Mouse (Mus musculus): ENCODE measurements around the gene Serinc5. TPM values are rescaled to one million over a fixed set of nuclear protein-coding genes. Genes with fewer than 3 reads are reported as not detected.

Serinc5 gene
- polyA plus RNA-seq, 1 experiment from 2014 or later, result 15.4 TPM

DNA sequence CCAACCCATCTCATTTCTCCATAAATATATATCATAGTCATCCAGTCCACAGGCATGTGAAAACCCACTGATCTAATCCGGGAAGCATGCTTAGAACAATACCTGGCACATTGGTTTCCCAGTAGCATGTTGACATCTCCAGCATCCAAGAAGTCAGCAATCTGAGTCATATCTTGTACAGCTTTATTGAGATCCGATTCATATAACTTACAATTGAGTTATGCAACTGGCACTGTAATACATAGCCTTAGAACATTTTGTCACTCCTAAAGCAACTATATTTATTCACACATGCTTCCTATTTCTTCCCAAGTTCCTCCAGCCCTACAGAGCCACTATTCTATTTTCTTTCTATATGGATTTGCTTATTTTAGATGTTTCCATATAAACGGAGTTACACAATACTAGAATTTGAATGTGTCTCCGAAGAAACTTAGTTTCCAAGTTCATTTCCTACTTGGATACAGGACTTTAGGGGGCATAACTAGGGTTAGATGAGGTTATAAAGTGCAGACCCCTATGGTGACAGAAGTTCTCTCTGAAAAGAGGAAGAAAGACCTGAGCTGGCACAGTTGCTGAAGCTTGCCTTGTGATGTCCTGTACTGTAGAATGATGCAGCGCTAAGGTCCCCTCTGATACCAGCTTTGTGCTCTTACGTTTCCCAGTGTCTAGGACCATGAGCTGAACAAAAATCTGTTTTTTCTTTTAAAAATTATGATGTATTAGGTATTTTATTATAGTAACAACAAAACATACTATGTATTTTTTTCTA lies 57.5 kb downstream of the Serinc5 start:
- ATAC-seq (ENCODE audit: insufficient number of reproducible peaks, low FRiP score), result no peak
- H3K27me3 ChIP-seq (replicated peaks), result no peaks in the 10 kb centered on the region
- 91% methylated on average over 6 of the region's 6 CpGs for WGBS
- no peak overlapping the region for H3K9ac ChIP-seq
- H3K27ac ChIP-seq (ENCODE audit: poor library complexity, severe bottlenecking), result no peak overlapping the region
- H3K4me2 ChIP-seq, result no peak overlapping the region
- H3K9me3 ChIP-seq (replicated peaks), result no peaks in the 10 kb centered on the region
- H3K4me1 ChIP-seq (replicated peaks), result peaks cover 20% of the 10 kb centered on the region
- H3K36me3 ChIP-seq, result 0 out of 2 replicates have a peak, but pooled peaks cover 3% of the 10 kb centered on the region
- no peak overlapping the region for H3K4me3 ChIP-seq

DNA sequence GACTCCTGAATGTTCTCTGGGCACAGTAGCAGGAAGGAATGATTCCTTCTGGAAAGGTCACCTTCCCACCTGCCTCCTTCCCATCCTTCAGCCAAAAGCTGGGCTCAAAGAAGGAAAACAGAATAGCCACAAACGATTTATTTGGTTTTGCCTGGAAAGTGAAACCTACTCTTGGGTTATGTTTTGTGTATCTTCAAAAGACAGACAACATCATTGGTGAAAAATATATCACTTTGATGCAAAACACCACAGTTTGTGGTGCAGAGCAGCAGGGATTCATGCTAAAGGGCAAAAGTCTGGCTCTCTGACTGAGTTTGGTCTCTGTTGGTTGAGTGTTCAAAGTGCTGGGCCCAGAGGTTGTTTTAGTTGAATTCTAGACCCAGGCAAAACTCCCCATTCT lies 60.8 kb downstream of the Serinc5 start:
- ATAC-seq (ENCODE audit: insufficient number of reproducible peaks, low FRiP score), result no peak
- H3K4me2 ChIP-seq, result no peak overlapping the region
- no peaks in the 10 kb centered on the region for H3K9me3 ChIP-seq (replicated peaks)
- no peak overlapping the region for H3K27ac ChIP-seq (ENCODE audit: poor library complexity, severe bottlenecking)
- no peaks in the 10 kb centered on the region for H3K36me3 ChIP-seq
- no peaks in the 10 kb centered on the region for H3K27me3 ChIP-seq (replicated peaks)
- H3K9ac ChIP-seq, result no peak overlapping the region
- peaks cover 22% of the 10 kb centered on the region for H3K4me1 ChIP-seq (replicated peaks)
- 83% methylated on average over 1 of the region's 1 CpGs for WGBS
- no peak overlapping the region for H3K4me3 ChIP-seq

GRCm38 (mm10) chr13:92674676-92675075 lies 63.8 kb downstream of the Serinc5 start:
- Histone ChIP-seq H3K9ac (no peak overlapping the region), H3K4me2 (no peak overlapping the region), H3K9me3 (replicated peaks) (no peaks in the 10 kb centered on the region), H3K27ac (ENCODE audit: poor library complexity, severe bottlenecking) (no peak overlapping the region), H3K4me3 (no peak overlapping the region), H3K4me1 (replicated peaks) (peaks cover 40% of the 10 kb centered on the region), H3K36me3 (no peaks in the 10 kb centered on the region), H3K27me3 (replicated peaks) (no peaks in the 10 kb centered on the region)
- 65% methylated on average over 2 of the region's 2 CpGs for WGBS
- ATAC-seq (ENCODE audit: insufficient number of reproducible peaks, low FRiP score), result no peak

DNA sequence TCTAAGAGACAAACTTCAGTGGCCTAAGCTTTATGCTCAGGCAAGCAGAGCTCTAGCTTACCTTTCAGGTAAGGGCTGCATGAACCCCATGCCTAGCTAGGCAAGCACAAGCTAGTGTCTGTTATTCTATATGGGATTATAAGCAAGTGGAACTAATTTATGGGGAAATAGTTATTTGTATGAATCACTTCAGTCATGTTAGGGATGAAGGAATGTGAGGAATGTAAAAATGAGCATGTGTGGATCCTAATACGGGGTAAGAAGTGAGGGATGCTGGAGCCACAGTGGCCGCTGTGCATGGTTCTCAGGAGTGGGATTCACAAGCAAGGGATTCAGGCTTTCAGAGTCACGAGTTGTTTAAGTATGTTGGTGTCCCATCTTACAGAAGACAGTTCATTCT lies 64.4 kb downstream of the Serinc5 start:
- no peak overlapping the region for H3K4me3 ChIP-seq
- no peaks in the 10 kb centered on the region for H3K27me3 ChIP-seq (replicated peaks)
- no peak overlapping the region for H3K27ac ChIP-seq (ENCODE audit: poor library complexity, severe bottlenecking)
- peaks cover 43% of the 10 kb centered on the region for H3K4me1 ChIP-seq (replicated peaks)
- ATAC-seq (ENCODE audit: insufficient number of reproducible peaks, low FRiP score), result no peak
- H3K9me3 ChIP-seq (replicated peaks), result no peaks in the 10 kb centered on the region
- H3K4me2 ChIP-seq, result no peak overlapping the region
- H3K36me3 ChIP-seq, result no peaks in the 10 kb centered on the region
- 73% methylated on average over 3 of the region's 3 CpGs for WGBS
- H3K9ac ChIP-seq, result no peak overlapping the region

DNA sequence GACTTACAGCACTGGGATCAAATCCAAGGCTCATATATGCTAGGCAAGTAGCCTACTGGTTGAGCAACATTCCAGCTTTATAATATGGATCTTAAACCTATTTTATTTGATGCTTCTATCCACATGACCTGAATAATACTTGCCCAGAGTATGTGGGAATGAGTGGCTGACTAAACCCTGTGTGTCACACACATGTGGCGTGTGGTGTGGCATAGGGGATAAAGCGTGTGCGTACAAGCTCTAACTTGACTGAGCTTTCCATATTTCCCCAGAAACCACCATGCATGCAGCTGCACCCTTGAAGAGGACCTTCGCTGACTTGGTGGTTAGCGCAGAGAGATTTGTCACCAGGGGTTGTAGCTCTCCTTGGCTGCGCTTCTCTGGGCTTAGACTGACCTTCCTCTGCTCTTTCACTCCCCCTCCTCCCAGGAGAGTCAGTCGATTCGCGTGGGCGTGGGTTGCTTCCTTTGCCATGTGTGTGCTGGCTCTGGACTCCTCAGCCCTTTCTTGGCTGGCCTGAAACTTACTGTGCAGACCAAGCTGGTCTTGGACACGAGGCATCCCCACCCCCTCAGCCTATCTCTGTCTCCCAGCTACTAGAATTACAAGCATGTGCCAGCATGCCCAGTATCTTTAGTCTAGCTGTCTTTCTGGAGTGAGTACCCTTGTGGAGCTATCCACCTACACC lies 65.2 kb downstream of the Serinc5 start:
- Histone ChIP-seq H3K27ac (ENCODE audit: poor library complexity, severe bottlenecking) (peak overlapping the region; percentile 22; the same call in 1 of the 2 replicates), H3K9ac (no peak overlapping the region), H3K4me2 (peak overlapping the region; percentile 29), H3K36me3 (no peaks in the 10 kb centered on the region), H3K4me1 (replicated peaks) (peaks cover 43% of the 10 kb centered on the region), H3K27me3 (replicated peaks) (no peaks in the 10 kb centered on the region), H3K4me3 (no peak overlapping the region), H3K9me3 (replicated peaks) (no peaks in the 10 kb centered on the region)
- peak; percentile 65; the same call in 1 of the 2 replicates for ATAC-seq (ENCODE audit: insufficient number of reproducible peaks, low FRiP score)
- WGBS, result 54% methylated on average over 11 of the region's 11 CpGs

DNA sequence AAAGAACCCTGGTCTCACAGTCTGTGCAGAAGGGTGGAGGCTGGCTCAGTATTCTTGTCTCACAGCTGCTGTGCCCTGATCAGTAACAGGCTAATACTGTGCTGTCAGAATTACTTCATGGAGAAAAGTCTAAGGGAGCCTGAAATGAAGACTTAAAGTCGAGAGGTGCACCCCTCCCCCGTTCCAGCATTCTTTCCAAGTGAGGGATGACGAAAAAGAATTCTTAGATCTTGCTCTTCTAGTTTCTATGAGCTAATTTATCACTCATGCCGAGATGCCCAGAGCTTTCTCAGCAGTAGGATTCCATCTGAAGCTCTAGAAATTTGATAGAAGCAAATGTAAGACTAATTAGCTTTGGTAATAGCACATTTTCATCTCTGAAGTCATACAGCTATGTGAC lies 66.8 kb downstream of the Serinc5 start:
- Histone ChIP-seq H3K4me2 (no peak overlapping the region), H3K36me3 (no peaks in the 10 kb centered on the region), H3K27ac (ENCODE audit: poor library complexity, severe bottlenecking) (no peak overlapping the region), H3K4me3 (no peak overlapping the region), H3K4me1 (replicated peaks) (peaks cover 43% of the 10 kb centered on the region), H3K9me3 (replicated peaks) (no peaks in the 10 kb centered on the region), H3K9ac (no peak overlapping the region), H3K27me3 (replicated peaks) (no peaks in the 10 kb centered on the region)
- WGBS, result 57% methylated on average over 4 of the region's 4 CpGs
- ATAC-seq (ENCODE audit: insufficient number of reproducible peaks, low FRiP score), result no peak

DNA sequence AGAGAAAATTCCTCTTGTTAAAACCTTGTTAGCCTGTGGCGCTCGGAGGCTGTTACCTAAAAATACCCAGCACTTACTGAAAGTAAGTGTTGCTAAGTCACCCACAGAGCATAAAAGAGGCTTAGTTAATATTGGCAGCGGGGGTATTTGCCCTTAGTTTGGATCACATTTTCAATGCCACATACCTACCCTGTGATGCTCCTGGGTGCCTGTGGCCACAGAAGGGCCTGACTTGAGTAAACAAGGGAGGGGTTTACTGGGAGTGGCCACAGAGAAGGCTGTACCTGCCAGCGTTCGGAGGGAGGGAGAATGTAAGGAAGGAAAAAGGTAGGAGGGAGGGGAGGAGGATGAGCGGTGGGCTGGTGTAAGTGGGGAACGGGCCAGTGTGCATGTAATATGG lies 68.8 kb downstream of the Serinc5 start:
- no peaks in the 10 kb centered on the region for H3K36me3 ChIP-seq
- no peak overlapping the region for H3K9ac ChIP-seq
- no peaks in the 10 kb centered on the region for H3K27me3 ChIP-seq (replicated peaks)
- no peak overlapping the region for H3K4me2 ChIP-seq
- H3K4me1 ChIP-seq (replicated peaks), result peaks cover 43% of the 10 kb centered on the region
- H3K4me3 ChIP-seq, result no peak overlapping the region
- no peaks in the 10 kb centered on the region for H3K9me3 ChIP-seq (replicated peaks)
- 77% methylated on average over 7 of the region's 7 CpGs for WGBS
- no peak overlapping the region for H3K27ac ChIP-seq (ENCODE audit: poor library complexity, severe bottlenecking)
- ATAC-seq (ENCODE audit: insufficient number of reproducible peaks, low FRiP score), result no peak

DNA sequence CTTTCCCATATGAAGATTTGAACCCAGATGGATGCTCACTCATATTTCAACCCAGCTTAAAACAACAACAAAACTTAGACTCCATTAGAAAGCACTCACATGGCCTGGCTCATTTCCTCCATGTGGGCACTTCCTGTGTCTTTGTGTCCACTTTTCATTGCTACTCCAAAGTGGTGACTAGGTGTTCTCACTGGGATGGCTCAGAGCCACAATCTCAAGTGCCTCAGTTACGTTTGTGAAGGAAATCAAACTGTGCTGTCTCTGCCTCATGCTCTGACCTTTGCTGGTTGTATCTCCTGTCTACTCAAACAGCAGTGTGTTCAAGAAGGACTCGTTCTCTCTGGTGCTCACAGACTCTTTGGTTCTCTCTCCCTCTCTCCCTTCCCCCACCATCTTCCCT lies 70.7 kb downstream of the Serinc5 start:
- Histone ChIP-seq H3K4me1 (replicated peaks) (peaks cover 27% of the 10 kb centered on the region), H3K9ac (no peak overlapping the region), H3K27ac (ENCODE audit: poor library complexity, severe bottlenecking) (no peak overlapping the region), H3K4me2 (no peak overlapping the region), H3K4me3 (no peak overlapping the region), H3K27me3 (replicated peaks) (no peaks in the 10 kb centered on the region), H3K36me3 (peaks cover 6% of the 10 kb centered on the region), H3K9me3 (replicated peaks) (no peaks in the 10 kb centered on the region)
- WGBS, result 53% methylated on average over 2 of the region's 2 CpGs
- ATAC-seq (ENCODE audit: insufficient number of reproducible peaks, low FRiP score), result no peak

DNA sequence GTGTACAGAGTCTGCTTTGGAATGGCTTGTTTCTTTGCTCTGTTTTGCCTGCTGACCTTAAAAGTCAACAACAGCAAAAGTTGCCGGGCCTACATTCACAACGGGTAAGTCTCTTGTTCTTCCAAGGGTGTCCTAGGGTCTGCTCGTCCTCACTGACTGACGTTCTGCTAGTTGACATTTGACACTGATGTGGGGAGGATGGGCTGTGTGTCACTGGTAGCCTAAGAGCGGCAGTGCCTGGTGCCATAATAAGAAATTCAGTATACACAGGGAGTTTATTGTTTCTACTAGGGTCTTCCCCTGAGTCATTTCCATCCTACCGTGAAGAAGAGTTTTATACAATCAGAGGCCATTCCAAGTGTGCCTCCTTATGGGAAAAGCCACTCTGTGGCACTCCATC lies 71.9 kb downstream of the Serinc5 start:
- no peaks in the 10 kb centered on the region for H3K27me3 ChIP-seq (replicated peaks)
- peaks cover 18% of the 10 kb centered on the region for H3K4me1 ChIP-seq (replicated peaks)
- no peak overlapping the region for H3K4me2 ChIP-seq
- H3K27ac ChIP-seq (ENCODE audit: poor library complexity, severe bottlenecking), result no peak overlapping the region
- peaks cover 15% of the 10 kb centered on the region for H3K36me3 ChIP-seq
- 54% methylated on average over 6 of the region's 6 CpGs for WGBS
- no peak for ATAC-seq (ENCODE audit: insufficient number of reproducible peaks, low FRiP score)
- no peak overlapping the region for H3K4me3 ChIP-seq
- H3K9ac ChIP-seq, result no peak overlapping the region
- no peaks in the 10 kb centered on the region for H3K9me3 ChIP-seq (replicated peaks)

DNA sequence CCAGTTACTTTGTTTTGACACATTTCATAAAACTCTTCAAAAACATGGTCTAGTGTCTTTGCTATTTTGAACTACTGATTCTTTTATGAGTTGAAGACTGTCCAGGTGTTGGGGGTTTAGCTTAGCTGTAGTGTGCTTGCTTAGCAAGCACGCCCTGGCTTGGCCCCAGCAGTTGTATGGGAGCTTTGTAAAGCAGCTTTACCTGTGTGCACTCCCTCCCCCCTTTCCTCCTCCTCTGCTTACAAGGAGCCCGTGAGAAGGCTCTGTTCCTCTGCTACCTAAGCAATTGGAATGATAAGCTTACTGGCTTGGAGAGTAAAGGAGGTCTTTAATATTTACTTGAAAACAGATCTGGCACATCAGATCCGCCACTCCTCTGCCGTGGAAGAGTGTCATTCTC lies 72.6 kb downstream of the Serinc5 start:
- ATAC-seq (ENCODE audit: insufficient number of reproducible peaks, low FRiP score), result no peak
- Histone ChIP-seq H3K36me3 (peaks cover 21% of the 10 kb centered on the region), H3K27me3 (replicated peaks) (no peaks in the 10 kb centered on the region), H3K4me1 (replicated peaks) (peaks cover 12% of the 10 kb centered on the region), H3K4me3 (no peak overlapping the region), H3K9me3 (replicated peaks) (no peaks in the 10 kb centered on the region), H3K9ac (no peak overlapping the region), H3K27ac (ENCODE audit: poor library complexity, severe bottlenecking) (no peak overlapping the region), H3K4me2 (no peak overlapping the region)
- 73% methylated on average over 4 of the region's 4 CpGs for WGBS

DNA sequence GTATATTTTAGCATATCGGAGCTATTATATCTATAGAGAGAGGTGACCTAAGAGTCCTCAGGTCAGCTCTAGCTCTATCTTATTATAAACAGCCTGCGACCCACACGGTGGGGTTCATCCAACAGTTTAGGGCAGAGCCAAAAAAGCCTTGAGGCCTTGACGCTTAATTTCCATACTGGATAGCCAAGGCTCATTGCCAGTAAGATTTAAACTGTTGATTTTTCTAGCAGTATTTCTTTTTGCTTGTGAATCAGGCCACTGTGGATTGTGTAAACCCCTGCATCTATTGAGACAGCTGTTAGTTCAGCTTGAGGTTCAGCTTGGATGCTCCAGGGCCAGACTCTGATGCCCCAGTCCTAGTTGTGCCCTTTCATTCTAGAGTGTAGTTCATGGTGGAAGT lies 73.4 kb downstream of the Serinc5 start:
- 89% methylated on average over 4 of the region's 4 CpGs for WGBS
- Histone ChIP-seq H3K4me2 (no peak overlapping the region), H3K9ac (no peak overlapping the region), H3K27ac (ENCODE audit: poor library complexity, severe bottlenecking) (no peak overlapping the region), H3K4me1 (replicated peaks) (peaks cover 5% of the 10 kb centered on the region; the same call in 1 of the 2 replicates), H3K27me3 (replicated peaks) (no peaks in the 10 kb centered on the region), H3K36me3 (peaks cover 29% of the 10 kb centered on the region), H3K4me3 (no peak overlapping the region), H3K9me3 (replicated peaks) (no peaks in the 10 kb centered on the region)
- no peak for ATAC-seq (ENCODE audit: insufficient number of reproducible peaks, low FRiP score)
